Mouse (Mus musculus) cerebellum, adult 2 months (tissue): Measurements from ENCODE around the gene Pex13. TPM values are rescaled to one million over a fixed set of nuclear protein-coding genes. Genes with fewer than 3 reads are reported as not detected.

Experiments
- DNase-seq, 2 experiments: peaks; one replicate each; pipeline ENCODE4 v3.0.0; 2021
- H3K27ac ChIP-seq: fragments of 200-500 bp; 2 replicates; pipeline ENCODE4 v1.5.1; 2012; ENCODE audit warnings: low read length, control low read depth, inconsistent platforms; ENCODE audit not compliant: insufficient read depth
- H3K27me3 ChIP-seq: fragments of 200-500 bp; 2 replicates; pipeline ENCODE4 v1.6.1; 2012; ENCODE audit warnings: inconsistent platforms, mild to moderate bottlenecking, low read length, moderate library complexity; ENCODE audit not compliant: control insufficient read depth, insufficient read depth
- H3K4me1 ChIP-seq: fragments of 200-500 bp; 2 replicates; pipeline ENCODE4 v1.6.1; 2011; ENCODE audit warnings: low read length; ENCODE audit not compliant: control insufficient read depth, insufficient read depth
- H3K4me3 ChIP-seq: fragments of 200-500 bp; replicated peaks from 2 replicates; pipeline ENCODE3; 2011; ENCODE audit warnings: mild to moderate bottlenecking, low read depth, low read length, control low read depth; ENCODE audit not compliant: insufficient read depth
- CTCF ChIP-seq: fragments of 200-500 bp; IDR thresholded peaks from 2 replicates; pipeline ENCODE4 v1.5.1; 2011; ENCODE audit warnings: low read depth, mild to moderate bottlenecking, control low read depth, low read length, moderate library complexity, borderline replicate concordance; ENCODE audit not compliant: insufficient read depth
- POLR2A ChIP-seq: fragments of 200-500 bp; IDR thresholded peaks from 2 replicates; pipeline ENCODE4 v1.6.1; 2011; ENCODE audit warnings: low read length, control low read depth, borderline replicate concordance; ENCODE audit not compliant: insufficient read depth
- WGBS: fragments of 180-500 bp; shearing (Covaris S2); methylation state at CpG from one replicate; pipeline ENCODE4 v1.1.7; 2018; 5-methylcytosine and 5-hydroxymethylcytosine counted together
- polyA plus RNA-seq: library from polyadenylated mRNA; depleted of rRNA; stranded (reverse); fragments of >200 nt; gene quantifications from 2 replicates; pipeline ENCODE4 v1.2.3, GENCODE M21; 2012

The Pex13 gene
- polyA plus RNA-seq, 1 experiment: 18.5 TPM

GRCm38 (mm10) chr11:23667128-23667527 is 1.4 kb upstream of the Pex13 start:
- Histone ChIP-seq H3K27me3 (no peaks in the 10 kb centered on the region), H3K4me1 (peaks cover 2% of the 10 kb centered on the region; the same call in 1 of the 2 replicates), H3K4me3 (no peak overlapping the region), H3K27ac (no peak overlapping the region)
- TF ChIP-seq POLR2A (no peak), CTCF (no peak)
- 6% methylated on average over 3 of the region's 3 CpGs for WGBS
- DNase-seq: peak in 1 of 2 experiments; percentile 15

- 2% methylated on average over 5 of the region's 5 CpGs for WGBS
- no peak for TF ChIP-seq CTCF
- TF ChIP-seq POLR2A: no peak
- Histone ChIP-seq H3K27me3 (no peaks in the 10 kb centered on the region), H3K4me3 (peak overlapping the region; percentile 80), H3K27ac (0 out of 2 replicates have a peak overlapping the region, but pooled peaks have one; percentile 62), H3K4me1 (peaks cover 2% of the 10 kb centered on the region; the same call in 1 of the 2 replicates)
- DNase-seq: no peak
Measured at GRCm38 (mm10) chr11:23666526-23666925, 767 bp upstream of the Pex13 start.

- H3K4me3 ChIP-seq: peak within 1 kb of the TSS; percentile 80
- no peak for DNase-seq
- TF ChIP-seq POLR2A: no peak
- TF ChIP-seq CTCF: no peak
- H3K27ac ChIP-seq: peak within 1 kb of the TSS; percentile 62
- peaks cover 2% of the 10 kb centered on the region; the same call in 1 of the 2 replicates for H3K4me1 ChIP-seq
- under 1% methylated on average over 40 of the region's 40 CpGs for WGBS
- H3K27me3 ChIP-seq: no peaks in the 10 kb centered on the region
Measured at GRCm38 (mm10) chr11:23665311-23665786, 410 bp downstream of the Pex13 start, which contains the start of gene Pus10. TSS of gene Pus10 (plus strand) at chr11:23665674.

- DNase-seq: no peak
- TF ChIP-seq POLR2A (no peak), CTCF (no peak)
- Histone ChIP-seq H3K4me3 (no peak overlapping the region), H3K27me3 (no peaks in the 10 kb centered on the region), H3K27ac (no peak overlapping the region), H3K4me1 (peaks cover 2% of the 10 kb centered on the region; the same call in 1 of the 2 replicates)
Measured at GRCm38 (mm10) chr11:23664232-23664631, 1.5 kb downstream of the Pex13 start.

GRCm38 (mm10) chr11:23657791-23658190 is 8.0 kb downstream of the Pex13 start:
- H3K4me1 ChIP-seq: no peaks in the 10 kb centered on the region
- TF ChIP-seq CTCF: no peak
- no peak for TF ChIP-seq POLR2A
- no peak for DNase-seq
- no peak overlapping the region for H3K4me3 ChIP-seq
- no peak overlapping the region for H3K27ac ChIP-seq
- no peaks in the 10 kb centered on the region for H3K27me3 ChIP-seq
- 62% methylated on average over 2 of the region's 2 CpGs for WGBS

GRCm38 (mm10) chr11:23653666-23654065 is 12.1 kb downstream of the Pex13 start:
- no peaks in the 10 kb centered on the region for H3K4me1 ChIP-seq
- no peak overlapping the region for H3K4me3 ChIP-seq
- DNase-seq: no peak
- TF ChIP-seq CTCF (no peak), POLR2A (no peak)
- 79% methylated on average over 3 of the region's 3 CpGs for WGBS
- no peaks in the 10 kb centered on the region for H3K27me3 ChIP-seq
- H3K27ac ChIP-seq: no peak overlapping the region

GRCm38 (mm10) chr11:23647835-23648234 is 17.9 kb downstream of the Pex13 start:
- WGBS: 96% methylated on average over 3 of the region's 3 CpGs
- no peak for TF ChIP-seq POLR2A
- no peak for TF ChIP-seq CTCF
- Histone ChIP-seq H3K27me3 (no peaks in the 10 kb centered on the region), H3K4me3 (no peak overlapping the region), H3K4me1 (no peaks in the 10 kb centered on the region), H3K27ac (no peak overlapping the region)
- DNase-seq: no peak

GRCm38 (mm10) chr11:23647431-23647830 is 18.3 kb downstream of the Pex13 start:
- H3K27me3 ChIP-seq: no peaks in the 10 kb centered on the region
- no peak for DNase-seq
- no peaks in the 10 kb centered on the region for H3K4me1 ChIP-seq
- no peak overlapping the region for H3K27ac ChIP-seq
- TF ChIP-seq POLR2A (no peak), CTCF (no peak)
- H3K4me3 ChIP-seq: no peak overlapping the region
